Mouse (Mus musculus) limb, embryonic 14.5 days (tissue): ENCODE results near the gene Ank3. TPM values are rescaled to one million over a fixed set of nuclear protein-coding genes. Genes with fewer than 3 reads are reported as not detected.

ENCODE experiments used
- ATAC-seq: fragments of 200-750 bp; cut with Nextera tagmentation; 2 replicates; pipeline ENCODE4 v1.8.0; 2017; ENCODE audit warnings: low read depth, moderate number of reproducible peaks, moderate TSS enrichment; ENCODE audit not compliant: low FRiP score
- DNase-seq: peaks from one replicate; pipeline ENCODE4 v3.0.0-alpha.2; 2015; ENCODE audit warnings: low spot score
- H3K27ac ChIP-seq: fragments of 300-500 bp; sonication (generic); replicated peaks from 2 replicates; pipeline ENCODE4 v1.5.1; 2014; ENCODE audit warnings: low read depth, mild to moderate bottlenecking, low read length, moderate library complexity, mixed read lengths
- H3K27me3 ChIP-seq: fragments of 300-500 bp; sonication (generic); 2 replicates; pipeline ENCODE4 v1.6.1; 2014; ENCODE audit warnings: low read length, mixed read lengths; ENCODE audit not compliant: control insufficient read depth, insufficient read depth
- H3K36me3 ChIP-seq: fragments of 300-500 bp; sonication (generic); 2 replicates; pipeline ENCODE4 v1.6.1; 2014; ENCODE audit warnings: mild to moderate bottlenecking, low read length, moderate library complexity, mixed read lengths; ENCODE audit not compliant: control insufficient read depth, insufficient read depth
- H3K4me1 ChIP-seq: fragments of 300-500 bp; sonication (generic); 2 replicates; pipeline ENCODE4 v1.6.1; 2014; ENCODE audit warnings: antibody characterized with exemption, low read length, mixed read lengths; ENCODE audit not compliant: control insufficient read depth, insufficient read depth
- H3K4me2 ChIP-seq: fragments of 300-500 bp; sonication (generic); replicated peaks from 2 replicates; pipeline ENCODE4 v1.6.1; 2014; ENCODE audit warnings: low read depth, mild to moderate bottlenecking, low read length, moderate library complexity; ENCODE audit not compliant: severe bottlenecking
- H3K4me3 ChIP-seq: fragments of 300-500 bp; sonication (generic); replicated peaks from 2 replicates; pipeline ENCODE4 v1.5.1; 2014; ENCODE audit warnings: low read length
- H3K9ac ChIP-seq: fragments of 300-500 bp; sonication (generic); 2 replicates; pipeline ENCODE4 v1.6.1; 2014; ENCODE audit warnings: mild to moderate bottlenecking, low read depth, low read length, moderate library complexity; ENCODE audit not compliant: severe bottlenecking
- H3K9me3 ChIP-seq: fragments of 300-500 bp; sonication (generic); 2 replicates; pipeline ENCODE4 v1.6.1; 2016; ENCODE audit warnings: low read length; ENCODE audit not compliant: control insufficient read depth
- POLR2A ChIP-seq: fragments of 200-500 bp; IDR thresholded peaks from 2 replicates; pipeline ENCODE4 v1.8.0; 2012; ENCODE audit warnings: inconsistent platforms, mild to moderate bottlenecking, moderate library complexity, borderline replicate concordance; ENCODE audit not compliant: insufficient read depth, insufficient read length; ENCODE audit errors: extremely low read depth
- WGBS: fragments of 180-500 bp; shearing (Covaris S2); extraction: QIAGEN DNeasy Blood & Tissue Kit; methylation state at CpG from one replicate; pipeline ENCODE4 v1.1.7; 2014; 5-methylcytosine and 5-hydroxymethylcytosine counted together
- polyA plus RNA-seq, 2 experiments: library from polyadenylated mRNA; depleted of rRNA in 1 of 2; stranded (reverse) in 1 of 2; unstranded in 1 of 2; fragments of >200 nt; fragmentation: Nextera tagmentation in 1 of 2; extraction: Ambion mirVana in 1 of 2; gene quantifications; 2 replicates each; pipeline versions ENCODE4 v1.2.1 to v1.2.3; 2012 to 2014

The Ank3 gene
- polyA plus RNA-seq, 2 experiments, result 14.8 to 25.2 TPM

- no peak for ATAC-seq
- Histone ChIP-seq H3K36me3 (no peaks in the 10 kb centered on the region), H3K9me3 (no peaks in the 10 kb centered on the region), H3K4me1 (no peaks in the 10 kb centered on the region), H3K9ac (no peak overlapping the region), H3K4me2 (no peak overlapping the region), H3K27me3 (no peaks in the 10 kb centered on the region), H3K27ac (no peak overlapping the region), H3K4me3 (no peak overlapping the region)
- no peak for DNase-seq
- 79% methylated on average over 1 of the region's 1 CpGs for WGBS
- no peak for TF ChIP-seq POLR2A
Observed at GRCm38 (mm10) chr10:69359666-69360065, 38.9 kb upstream of the Ank3 start.

GRCm38 (mm10) chr10:69366208-69366607 lies 32.4 kb upstream of the Ank3 start:
- TF ChIP-seq POLR2A, result no peak
- H3K9me3 ChIP-seq, result no peaks in the 10 kb centered on the region
- no peak overlapping the region for H3K9ac ChIP-seq
- H3K4me2 ChIP-seq, result no peak overlapping the region
- ATAC-seq (no peak), DNase-seq (no peak)
- no peak overlapping the region for H3K27ac ChIP-seq
- H3K4me3 ChIP-seq, result no peak overlapping the region
- H3K4me1 ChIP-seq, result no peaks in the 10 kb centered on the region
- WGBS, result 70% methylated on average over 11 of the region's 11 CpGs
- H3K27me3 ChIP-seq, result no peaks in the 10 kb centered on the region
- H3K36me3 ChIP-seq, result no peaks in the 10 kb centered on the region

GRCm38 (mm10) chr10:69366877-69367387 lies 31.6 kb upstream of the Ank3 start:
- H3K27me3 ChIP-seq, result no peaks in the 10 kb centered on the region
- no peaks in the 10 kb centered on the region for H3K36me3 ChIP-seq
- H3K4me1 ChIP-seq, result no peaks in the 10 kb centered on the region
- 85% methylated on average over 13 of the region's 13 CpGs for WGBS
- ATAC-seq, result no peak
- DNase-seq, result peak; percentile 36
- no peak overlapping the region for H3K27ac ChIP-seq
- no peaks in the 10 kb centered on the region for H3K9me3 ChIP-seq
- no peak overlapping the region for H3K4me3 ChIP-seq
- H3K4me2 ChIP-seq, result no peak overlapping the region
- TF ChIP-seq POLR2A, result no peak
- no peak overlapping the region for H3K9ac ChIP-seq

GRCm38 (mm10) chr10:69369321-69369720 lies 29.3 kb upstream of the Ank3 start:
- Histone ChIP-seq H3K9ac (no peak overlapping the region), H3K9me3 (no peaks in the 10 kb centered on the region), H3K36me3 (no peaks in the 10 kb centered on the region), H3K4me1 (no peaks in the 10 kb centered on the region), H3K4me3 (no peak overlapping the region), H3K4me2 (no peak overlapping the region), H3K27me3 (no peaks in the 10 kb centered on the region), H3K27ac (no peak overlapping the region)
- TF ChIP-seq POLR2A, result no peak
- 0 out of 2 replicates have a peak, but pooled peaks have one; percentile 21 for ATAC-seq
- DNase-seq, result no peak
- WGBS, result 69% methylated on average over 6 of the region's 6 CpGs

DNA sequence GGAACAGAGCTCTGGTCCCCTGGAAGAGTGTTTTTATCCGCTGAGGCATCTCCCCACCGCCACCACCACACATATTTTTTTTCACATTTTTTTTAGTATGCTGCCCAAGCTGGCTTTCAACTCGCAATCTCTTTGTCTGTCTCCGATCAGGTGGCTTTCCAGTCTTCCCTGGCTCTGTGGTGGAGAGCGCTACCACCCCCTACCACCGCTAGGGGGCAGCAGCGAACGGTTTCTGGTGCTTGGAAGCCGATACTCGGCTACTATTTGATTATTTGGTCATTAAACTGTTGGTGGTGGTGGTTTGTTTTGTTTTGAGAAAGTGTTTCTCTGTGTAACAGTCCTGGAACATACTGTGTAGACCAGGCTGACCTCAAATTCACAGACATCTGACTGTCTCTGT lies 27.1 kb upstream of the Ank3 start:
- DNase-seq (peak; percentile 49), ATAC-seq (no peak)
- 14% methylated on average over 10 of the region's 10 CpGs for WGBS
- no peak overlapping the region for H3K9ac ChIP-seq
- no peaks in the 10 kb centered on the region for H3K27me3 ChIP-seq
- H3K4me3 ChIP-seq, result no peak overlapping the region
- TF ChIP-seq POLR2A, result no peak
- H3K27ac ChIP-seq, result no peak overlapping the region
- no peaks in the 10 kb centered on the region for H3K4me1 ChIP-seq
- no peaks in the 10 kb centered on the region for H3K36me3 ChIP-seq
- no peak overlapping the region for H3K4me2 ChIP-seq
- H3K9me3 ChIP-seq, result no peaks in the 10 kb centered on the region

DNA sequence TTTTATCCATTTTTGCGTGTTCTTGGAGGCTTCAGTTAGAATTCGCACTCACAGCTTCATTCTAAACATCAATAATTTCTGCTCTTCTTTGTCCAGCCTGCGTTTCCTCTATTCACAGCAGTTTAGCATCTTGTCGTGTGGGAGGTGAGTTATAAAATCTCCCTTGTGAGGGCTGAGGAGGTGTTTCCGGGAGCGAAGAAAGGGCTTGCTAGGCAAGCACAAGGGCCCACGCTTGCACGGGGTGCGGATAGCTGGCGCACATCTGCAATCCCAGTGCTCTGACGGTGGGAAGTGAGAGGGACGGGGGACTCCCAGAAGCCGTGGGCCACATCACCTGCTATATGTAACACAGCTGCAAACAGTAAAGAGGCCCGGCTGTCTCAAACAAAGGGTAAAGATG lies 26.5 kb upstream of the Ank3 start:
- no peak overlapping the region for H3K9ac ChIP-seq
- DNase-seq, result no peak
- no peaks in the 10 kb centered on the region for H3K36me3 ChIP-seq
- H3K4me2 ChIP-seq, result no peak overlapping the region
- no peaks in the 10 kb centered on the region for H3K9me3 ChIP-seq
- H3K27ac ChIP-seq, result no peak overlapping the region
- H3K4me1 ChIP-seq, result no peaks in the 10 kb centered on the region
- ATAC-seq, result no peak
- no peak for TF ChIP-seq POLR2A
- H3K4me3 ChIP-seq, result no peak overlapping the region
- WGBS, result 58% methylated on average over 14 of the region's 14 CpGs
- H3K27me3 ChIP-seq, result no peaks in the 10 kb centered on the region
